Mouse (Mus musculus): Measurements from ENCODE around the gene Otol1. TPM values are rescaled to one million over a fixed set of nuclear protein-coding genes. Genes with fewer than 3 reads are reported as not detected.

Gene Otol1
- polyA plus RNA-seq, 1 experiment from 2014 or later: not detected

GRCm38 (mm10) chr3:70012641-70013040 is 5.2 kb downstream of the Otol1 start:
- ATAC-seq: no peak
- no peaks in the 10 kb centered on the region for H3K4me1 ChIP-seq (ENCODE audit: control insufficient read depth, insufficient read depth, low read length)
- no peak overlapping the region for H3K4me2 ChIP-seq (ENCODE audit: low read length)
- no peak overlapping the region for H3K27ac ChIP-seq (ENCODE audit: low read length)
- H3K9ac ChIP-seq (ENCODE audit: low read depth, low read length): no peak overlapping the region
- H3K4me3 ChIP-seq (ENCODE audit: low read depth, low read length): no peak overlapping the region
- H3K9me3 ChIP-seq (replicated peaks; ENCODE audit: control insufficient read depth, low read length, poor library complexity, severe bottlenecking): no peaks in the 10 kb centered on the region
- H3K27me3 ChIP-seq (ENCODE audit: control insufficient read depth, insufficient read depth, low read depth, low read length): no peaks in the 10 kb centered on the region
- no peaks in the 10 kb centered on the region for H3K36me3 ChIP-seq (ENCODE audit: control insufficient read depth, insufficient read depth, low read length)
- WGBS: 84% methylated on average over 4 of the region's 4 CpGs

GRCm38 (mm10) chr3:70026605-70027004 is 19.2 kb downstream of the Otol1 start:
- no peaks in the 10 kb centered on the region for H3K36me3 ChIP-seq (ENCODE audit: control insufficient read depth, insufficient read depth, low read length)
- no peak for ATAC-seq
- no peak overlapping the region for H3K27ac ChIP-seq (ENCODE audit: low read length)
- H3K4me3 ChIP-seq (ENCODE audit: low read depth, low read length): no peak overlapping the region
- no peaks in the 10 kb centered on the region for H3K9me3 ChIP-seq (replicated peaks; ENCODE audit: control insufficient read depth, low read length, poor library complexity, severe bottlenecking)
- H3K9ac ChIP-seq (ENCODE audit: low read depth, low read length): no peak overlapping the region
- no peaks in the 10 kb centered on the region for H3K4me1 ChIP-seq (ENCODE audit: control insufficient read depth, insufficient read depth, low read length)
- H3K4me2 ChIP-seq (ENCODE audit: low read length): no peak overlapping the region
- WGBS: 66% methylated on average over 6 of the region's 6 CpGs
- H3K27me3 ChIP-seq (ENCODE audit: control insufficient read depth, insufficient read depth, low read depth, low read length): no peaks in the 10 kb centered on the region

GRCm38 (mm10) chr3:70029260-70029659 is 21.8 kb downstream of the Otol1 start:
- Histone ChIP-seq H3K9me3 (replicated peaks; ENCODE audit: control insufficient read depth, low read length, poor library complexity, severe bottlenecking) (no peaks in the 10 kb centered on the region), H3K36me3 (ENCODE audit: control insufficient read depth, insufficient read depth, low read length) (no peaks in the 10 kb centered on the region), H3K4me1 (ENCODE audit: control insufficient read depth, insufficient read depth, low read length) (no peaks in the 10 kb centered on the region), H3K4me2 (ENCODE audit: low read length) (no peak overlapping the region), H3K4me3 (ENCODE audit: low read depth, low read length) (no peak overlapping the region), H3K27ac (ENCODE audit: low read length) (no peak overlapping the region), H3K9ac (ENCODE audit: low read depth, low read length) (no peak overlapping the region), H3K27me3 (ENCODE audit: control insufficient read depth, insufficient read depth, low read depth, low read length) (no peaks in the 10 kb centered on the region)
- WGBS: 86% methylated on average over 3 of the region's 3 CpGs
- ATAC-seq: no peak

- Histone ChIP-seq H3K4me1 (ENCODE audit: control insufficient read depth, insufficient read depth, low read length) (no peaks in the 10 kb centered on the region), H3K9me3 (replicated peaks; ENCODE audit: control insufficient read depth, low read length, poor library complexity, severe bottlenecking) (no peaks in the 10 kb centered on the region), H3K36me3 (ENCODE audit: control insufficient read depth, insufficient read depth, low read length) (no peaks in the 10 kb centered on the region), H3K4me2 (ENCODE audit: low read length) (no peak overlapping the region), H3K9ac (ENCODE audit: low read depth, low read length) (no peak overlapping the region), H3K27ac (ENCODE audit: low read length) (no peak overlapping the region), H3K27me3 (ENCODE audit: control insufficient read depth, insufficient read depth, low read depth, low read length) (no peaks in the 10 kb centered on the region), H3K4me3 (ENCODE audit: low read depth, low read length) (no peak overlapping the region)
- ATAC-seq: no peak
- WGBS: 62% methylated on average over 4 of the region's 4 CpGs
These were observed 28.2 kb downstream of the Otol1 start for GRCm38 (mm10) chr3:70035593-70035992.

Other genes with a start within 250 kb of the Otol1 start
- gene Sptssb, start 147.7 kb upstream of the Otol1 start, polyA plus RNA-seq (2015; fragmentation: Nextera tagmentation; extraction: Ambion mirVana): 0.37 and 1.2 TPM in 2 replicates